Mouse (Mus musculus): Measurements from ENCODE around the gene Zswim5. TPM values are rescaled to one million over a fixed set of nuclear protein-coding genes. Genes with fewer than 3 reads are reported as not detected.

Zswim5 gene
- total RNA-seq, 1 experiment: 2.5 TPM

DNA sequence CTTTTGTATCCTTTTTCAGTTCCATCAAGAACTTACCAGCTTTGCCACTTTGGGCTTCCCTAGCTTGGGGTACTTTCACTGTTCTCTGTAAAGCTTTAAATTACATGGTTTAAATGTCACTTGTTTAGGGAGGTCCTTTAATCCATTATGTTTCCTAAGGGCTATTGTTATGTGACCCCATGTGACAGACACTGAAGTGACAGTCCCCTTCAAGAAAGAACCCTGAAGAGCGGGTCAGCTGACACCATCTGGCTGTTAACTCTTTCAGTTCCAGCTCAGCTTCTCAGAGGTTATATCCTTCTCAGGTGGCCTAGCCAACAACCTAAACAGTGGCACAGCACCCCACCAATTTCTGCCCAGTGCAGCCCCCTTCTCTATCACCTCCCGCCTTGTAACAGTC lies 22.9 kb upstream of the Zswim5 start:
- Histone ChIP-seq H3K4me1 (ENCODE audit: control insufficient read depth in 2 of 2, insufficient read depth in 2 of 2, low read length in 2 of 2, poor library complexity in 1 of 2) (no peaks in the 10 kb centered on the region), H3K9me3 (ENCODE audit: control insufficient read depth, insufficient read depth, low read depth, low read length) (no peaks in the 10 kb centered on the region), H3K9ac (ENCODE audit: insufficient read depth, low read depth, low read length, poor library complexity, severe bottlenecking) (no peak overlapping the region), H3K36me3 (ENCODE audit: control insufficient read depth, insufficient read depth, low read length, poor library complexity, severe bottlenecking) (no peaks in the 10 kb centered on the region), H3K27ac (ENCODE audit: insufficient read depth, low read depth, low read length, poor library complexity, severe bottlenecking) (no peak overlapping the region), H3K4me3 (ENCODE audit: insufficient read depth in 1 of 2, low read depth in 1 of 2, low read length in 2 of 2, poor library complexity in 1 of 2, severe bottlenecking in 1 of 2) (no peak overlapping the region)
- TF ChIP-seq ZNF384 (IDR thresholded peaks at IDR 0.05; ENCODE audit: low read depth, low read length): no peak
- TF ChIP-seq ZC3H11A (IDR thresholded peaks at IDR 0.05; ENCODE audit: borderline replicate concordance, low read depth, low read length): no peak
- no peak for TF ChIP-seq MAFK (IDR thresholded peaks at IDR 0.05; ENCODE audit: insufficient read depth, low read depth, low read length)
- TF ChIP-seq HCFC1 (IDR thresholded peaks at IDR 0.05; ENCODE audit: borderline replicate concordance, insufficient read depth, low read length): no peak
- in situ Hi-C loops (cut with MboI; ENCODE audit: low sequenced_read_pairs in 2 of 2, unreplicated experiment in 2 of 2): no loop called here
- no peak for DNase-seq (ENCODE audit: low read depth, low spot score)

GRCm38 (mm10) chr4:116857203-116857602 lies 20.0 kb upstream of the Zswim5 start:
- Histone ChIP-seq H3K4me3 (ENCODE audit: insufficient read depth in 1 of 2, low read depth in 1 of 2, low read length in 2 of 2, poor library complexity in 1 of 2, severe bottlenecking in 1 of 2) (no peak overlapping the region), H3K27ac (ENCODE audit: insufficient read depth, low read depth, low read length, poor library complexity, severe bottlenecking) (no peak overlapping the region), H3K9ac (ENCODE audit: insufficient read depth, low read depth, low read length, poor library complexity, severe bottlenecking) (no peak overlapping the region), H3K9me3 (ENCODE audit: control insufficient read depth, insufficient read depth, low read depth, low read length) (no peaks in the 10 kb centered on the region), H3K36me3 (ENCODE audit: control insufficient read depth, insufficient read depth, low read length, poor library complexity, severe bottlenecking) (no peaks in the 10 kb centered on the region), H3K4me1 (ENCODE audit: control insufficient read depth in 2 of 2, insufficient read depth in 2 of 2, low read length in 2 of 2, poor library complexity in 1 of 2) (no peaks in the 10 kb centered on the region)
- DNase-seq (ENCODE audit: low read depth, low spot score): no peak
- in situ Hi-C loops (cut with MboI; ENCODE audit: low sequenced_read_pairs in 2 of 2, unreplicated experiment in 2 of 2): no loop called here
- no peak for TF ChIP-seq ZC3H11A (IDR thresholded peaks at IDR 0.05; ENCODE audit: borderline replicate concordance, low read depth, low read length)
- no peak for TF ChIP-seq MAFK (IDR thresholded peaks at IDR 0.05; ENCODE audit: insufficient read depth, low read depth, low read length)
- TF ChIP-seq HCFC1 (IDR thresholded peaks at IDR 0.05; ENCODE audit: borderline replicate concordance, insufficient read depth, low read length): no peak
- TF ChIP-seq CHD2 (IDR thresholded peaks at IDR 0.05; ENCODE audit: low read depth, low read length): no peak

DNA sequence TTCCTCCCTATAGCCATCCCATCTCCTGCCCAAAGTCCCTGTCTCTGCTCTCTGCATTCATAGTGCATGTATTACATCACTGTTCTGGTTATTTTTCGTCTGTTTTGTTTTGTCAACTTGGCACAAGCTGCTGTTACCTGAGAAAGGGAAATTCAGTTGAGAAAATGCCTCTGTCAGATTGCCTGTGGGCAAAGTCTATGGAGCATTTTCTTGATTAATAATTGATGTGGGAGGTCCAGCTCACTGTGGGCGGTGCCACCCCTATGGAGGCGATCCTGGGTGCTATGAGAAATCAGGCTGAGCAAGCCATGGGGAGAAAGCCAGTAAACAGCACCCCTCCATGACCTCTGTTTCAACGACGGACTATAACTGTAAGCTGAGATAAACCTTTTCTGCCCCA lies 17.5 kb upstream of the Zswim5 start:
- no peak for TF ChIP-seq HCFC1 (IDR thresholded peaks at IDR 0.05; ENCODE audit: borderline replicate concordance, insufficient read depth, low read length)
- no peak for TF ChIP-seq CHD2 (IDR thresholded peaks at IDR 0.05; ENCODE audit: low read depth, low read length)
- no peak for TF ChIP-seq MAFK (IDR thresholded peaks at IDR 0.05; ENCODE audit: insufficient read depth, low read depth, low read length)
- in situ Hi-C loops (cut with MboI; ENCODE audit: low sequenced_read_pairs in 2 of 2, unreplicated experiment in 2 of 2): no loop called here
- DNase-seq (ENCODE audit: low read depth, low spot score): no peak
- H3K27ac ChIP-seq (ENCODE audit: insufficient read depth, low read depth, low read length, poor library complexity, severe bottlenecking): no peak overlapping the region
- H3K4me3 ChIP-seq (ENCODE audit: insufficient read depth in 1 of 2, low read depth in 1 of 2, low read length in 2 of 2, poor library complexity in 1 of 2, severe bottlenecking in 1 of 2): no peak overlapping the region
- H3K36me3 ChIP-seq (ENCODE audit: control insufficient read depth, insufficient read depth, low read length, poor library complexity, severe bottlenecking): no peaks in the 10 kb centered on the region
- no peaks in the 10 kb centered on the region for H3K9me3 ChIP-seq (ENCODE audit: control insufficient read depth, insufficient read depth, low read depth, low read length)
- H3K4me1 ChIP-seq (ENCODE audit: control insufficient read depth in 2 of 2, insufficient read depth in 2 of 2, low read length in 2 of 2, poor library complexity in 1 of 2): no peaks in the 10 kb centered on the region
- H3K9ac ChIP-seq (ENCODE audit: insufficient read depth, low read depth, low read length, poor library complexity, severe bottlenecking): no peak overlapping the region

GRCm38 (mm10) chr4:116862023-116862422 lies 15.2 kb upstream of the Zswim5 start:
- in situ Hi-C loops (cut with MboI; ENCODE audit: low sequenced_read_pairs in 2 of 2, unreplicated experiment in 2 of 2): no loop called here

GRCm38 (mm10) chr4:116869898-116870297 lies 7.3 kb upstream of the Zswim5 start:
- TF ChIP-seq MAFK (IDR thresholded peaks at IDR 0.05; ENCODE audit: insufficient read depth, low read depth, low read length) (no peak), HCFC1 (IDR thresholded peaks at IDR 0.05; ENCODE audit: borderline replicate concordance, insufficient read depth, low read length) (no peak), ZC3H11A (IDR thresholded peaks at IDR 0.05; ENCODE audit: borderline replicate concordance, low read depth, low read length) (no peak), CHD2 (IDR thresholded peaks at IDR 0.05; ENCODE audit: low read depth, low read length) (no peak), ZNF384 (IDR thresholded peaks at IDR 0.05; ENCODE audit: low read depth, low read length) (no peak)
- no peak for DNase-seq (ENCODE audit: low read depth, low spot score)
- Histone ChIP-seq H3K4me1 (ENCODE audit: control insufficient read depth in 2 of 2, insufficient read depth in 2 of 2, low read length in 2 of 2, poor library complexity in 1 of 2) (0 out of 4 replicates have a peak, but pooled peaks cover 0 to 2% of the 10 kb centered on the region in 2 experiments), H3K27ac (ENCODE audit: insufficient read depth, low read depth, low read length, poor library complexity, severe bottlenecking) (no peak overlapping the region), H3K36me3 (ENCODE audit: control insufficient read depth, insufficient read depth, low read length, poor library complexity, severe bottlenecking) (no peaks in the 10 kb centered on the region), H3K9ac (ENCODE audit: insufficient read depth, low read depth, low read length, poor library complexity, severe bottlenecking) (no peak overlapping the region), H3K4me3 (ENCODE audit: insufficient read depth in 1 of 2, low read depth in 1 of 2, low read length in 2 of 2, poor library complexity in 1 of 2, severe bottlenecking in 1 of 2) (no peak overlapping the region), H3K9me3 (ENCODE audit: control insufficient read depth, insufficient read depth, low read depth, low read length) (no peaks in the 10 kb centered on the region)
- in situ Hi-C loops (cut with MboI; ENCODE audit: low sequenced_read_pairs in 2 of 2, unreplicated experiment in 2 of 2): no loop called here

More at GRCm38 (mm10) chr4:116862023-116862422, 15.2 kb upstream of the Zswim5 start:
- no peak overlapping the region for H3K9ac ChIP-seq (ENCODE audit: insufficient read depth, low read depth, low read length, poor library complexity, severe bottlenecking)
- H3K4me3 ChIP-seq (ENCODE audit: insufficient read depth in 1 of 2, low read depth in 1 of 2, low read length in 2 of 2, poor library complexity in 1 of 2, severe bottlenecking in 1 of 2): no peak overlapping the region
- H3K9me3 ChIP-seq (ENCODE audit: control insufficient read depth, insufficient read depth, low read depth, low read length): no peaks in the 10 kb centered on the region
- TF ChIP-seq ZC3H11A (IDR thresholded peaks at IDR 0.05; ENCODE audit: borderline replicate concordance, low read depth, low read length) (no peak), ZNF384 (IDR thresholded peaks at IDR 0.05; ENCODE audit: low read depth, low read length) (no peak)
- no peak overlapping the region for H3K27ac ChIP-seq (ENCODE audit: insufficient read depth, low read depth, low read length, poor library complexity, severe bottlenecking)
- DNase-seq (ENCODE audit: low read depth, low spot score): no peak
- no peaks in the 10 kb centered on the region for H3K36me3 ChIP-seq (ENCODE audit: control insufficient read depth, insufficient read depth, low read length, poor library complexity, severe bottlenecking)
- H3K4me1 ChIP-seq (ENCODE audit: control insufficient read depth in 2 of 2, insufficient read depth in 2 of 2, low read length in 2 of 2, poor library complexity in 1 of 2): no peaks in the 10 kb centered on the region
